Mouse (Mus musculus): ENCODE measurements around the gene Mdc1. TPM values are rescaled to one million over a fixed set of nuclear protein-coding genes. Genes with fewer than 3 reads are reported as not detected.
A peak's percentile ranks its signal among the peaks of the same experiment; 100 is the strongest.
"Not testable (repeated sequence)": the region's sequence is repeated elsewhere in the genome, so short reads cannot be mapped to it uniquely, and the experiment has no call there.

Gene Mdc1
- total RNA-seq, 4 experiments from 2014 or later = 13.8 to 21.2 (median 18.2) TPM

DNA sequence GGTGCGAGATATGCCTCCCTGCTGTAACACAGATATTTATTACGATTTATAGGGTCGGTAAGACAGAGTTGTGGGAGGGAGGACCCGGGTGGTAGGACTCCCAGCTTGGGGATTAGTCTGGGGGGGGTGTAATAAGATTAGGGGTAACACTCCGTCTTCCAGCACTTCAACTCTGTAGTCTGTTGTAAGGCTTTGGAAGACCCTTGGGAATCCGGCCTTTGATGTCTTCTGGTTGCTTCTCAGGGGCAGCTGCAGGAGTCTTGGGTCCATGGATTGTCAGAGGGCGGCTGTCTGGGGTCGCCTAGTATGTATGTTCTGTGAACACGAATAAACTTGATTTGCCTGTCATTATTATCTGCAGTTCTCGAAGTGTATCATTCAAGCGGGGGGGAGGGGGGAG lies 18.8 kb upstream of the Mdc1 start:
- no peak for DNase-seq (ENCODE audit: low spot score in 2 of 2)

DNA sequence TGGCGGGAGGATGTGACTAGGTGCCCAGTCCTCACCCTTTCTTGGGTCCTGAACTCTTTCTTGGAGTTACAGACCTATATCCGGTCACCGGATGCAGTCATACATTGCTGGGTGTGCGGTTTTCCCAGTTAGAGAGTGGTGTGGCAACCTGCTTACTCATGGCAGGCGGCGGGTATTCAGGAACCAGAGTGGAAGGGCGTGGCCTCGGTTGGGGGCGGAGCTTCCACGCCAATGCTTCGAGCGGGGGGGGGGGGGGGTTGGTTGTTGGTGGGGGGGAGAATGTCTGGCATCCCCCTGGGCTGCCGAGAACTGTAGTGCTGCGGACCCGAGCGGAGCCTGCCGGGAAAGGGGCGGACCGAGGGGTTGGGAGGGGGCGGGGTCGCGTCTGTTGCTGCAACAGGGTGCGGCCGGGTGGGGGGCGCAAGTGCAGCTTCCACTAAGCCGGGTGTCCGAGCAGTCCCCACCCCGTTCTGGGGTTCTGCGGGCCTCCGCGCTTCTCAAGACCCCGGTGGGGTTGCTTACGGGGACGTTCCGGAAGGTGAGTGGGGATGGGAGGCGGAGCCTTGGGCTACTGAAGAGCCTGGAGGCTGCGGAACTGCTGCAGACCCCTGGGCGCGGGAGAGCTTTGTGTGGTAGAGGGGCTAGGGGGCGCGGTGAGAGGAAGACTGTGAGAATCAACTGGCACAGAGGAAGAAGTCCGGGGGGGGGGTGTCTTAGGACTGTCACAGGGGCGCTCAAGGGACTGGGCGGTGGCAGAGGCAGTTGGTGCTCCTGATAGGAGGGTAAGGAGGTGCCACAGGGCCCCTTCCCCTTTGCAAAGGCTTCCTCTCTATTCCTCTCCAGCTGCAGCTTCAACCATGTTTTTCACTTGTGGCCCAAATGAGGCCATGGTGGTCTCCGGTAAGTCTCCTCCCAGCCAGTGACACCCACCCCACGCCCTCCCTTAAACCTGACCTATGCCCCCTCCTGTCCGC lies 18.1 kb upstream of the Mdc1 start, which contains the start of gene Flot1:
Gene Flot1, plus strand, starts transcription at position 267 of the 974 bp plus-strand sequence.
- DNase-seq (ENCODE audit: low spot score in 2 of 2) = peak; percentile 57 to 75

DNA sequence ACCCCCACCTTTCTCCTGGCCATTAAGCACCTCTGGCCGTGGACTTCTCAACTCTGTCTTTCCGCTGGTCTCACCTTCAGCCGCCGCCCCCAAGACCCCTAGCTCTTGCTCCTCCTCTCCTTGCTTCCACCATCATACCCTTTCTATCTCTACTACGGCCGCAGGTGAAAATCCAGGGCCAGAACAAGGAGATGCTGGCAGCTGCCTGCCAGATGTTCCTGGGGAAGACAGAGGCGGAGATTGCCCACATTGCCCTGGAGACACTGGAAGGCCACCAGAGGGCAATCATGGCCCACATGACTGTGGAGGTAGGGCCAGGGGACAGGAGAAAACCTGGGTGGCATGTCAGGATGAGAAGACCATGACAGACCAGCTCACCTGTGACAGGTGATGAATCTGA lies 16.9 kb upstream of the Mdc1 start:
- DNase-seq (ENCODE audit: low spot score in 2 of 2) = no peak

DNA sequence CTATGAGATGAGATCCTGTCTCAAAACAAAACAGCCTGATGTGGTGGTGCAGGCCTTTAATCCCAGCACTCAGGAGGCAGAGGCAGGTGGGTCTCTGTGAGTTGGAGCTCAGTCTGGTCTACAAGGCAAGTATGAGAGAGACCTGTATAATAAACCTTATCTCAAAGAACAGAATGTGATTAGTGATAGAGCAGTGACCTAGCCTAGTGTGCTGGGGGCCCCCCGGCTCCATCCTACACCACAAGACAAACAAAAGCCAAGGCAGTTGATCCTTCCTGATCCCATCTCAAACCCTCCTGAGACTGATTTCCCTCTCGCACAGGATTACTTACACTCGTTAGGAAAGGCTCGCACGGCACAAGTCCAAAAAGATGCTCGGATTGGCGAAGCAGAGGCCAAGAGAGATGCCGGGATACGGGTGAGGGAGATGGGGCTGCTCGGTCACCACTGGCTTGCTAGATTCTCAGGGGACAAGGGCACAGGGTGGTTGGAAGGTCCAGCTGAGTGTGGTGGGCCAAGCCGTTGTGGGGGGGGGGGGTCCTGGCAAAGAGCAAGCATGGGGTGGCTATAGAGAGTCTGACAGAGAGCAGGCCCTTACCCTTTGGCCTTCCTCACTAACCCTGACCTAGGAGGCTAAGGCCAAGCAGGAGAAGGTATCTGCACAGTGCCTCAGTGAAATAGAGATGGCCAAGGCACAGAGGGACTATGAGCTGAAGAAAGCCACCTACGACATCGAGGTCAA lies 16.0 kb upstream of the Mdc1 start:
- DNase-seq (ENCODE audit: low spot score in 2 of 2) = no peak

DNA sequence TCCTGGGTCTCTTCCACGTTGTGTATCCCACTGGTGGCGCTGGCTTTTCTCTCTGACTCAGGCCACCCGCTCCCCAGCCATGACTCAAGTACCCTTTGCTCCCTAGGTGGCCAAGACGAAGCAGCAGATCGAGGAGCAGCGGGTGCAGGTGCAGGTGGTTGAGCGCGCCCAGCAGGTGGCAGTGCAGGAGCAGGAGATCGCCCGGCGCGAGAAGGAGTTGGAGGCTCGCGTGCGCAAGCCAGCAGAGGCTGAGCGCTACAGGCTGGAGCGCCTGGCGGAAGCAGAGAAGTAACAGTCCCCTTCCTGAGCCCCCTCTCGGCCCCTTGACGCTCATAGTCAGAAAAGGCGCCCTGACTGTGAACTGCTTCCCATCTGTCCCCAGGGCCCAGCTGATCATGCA lies 11.6 kb upstream of the Mdc1 start:
- DNase-seq (ENCODE audit: low spot score in 2 of 2) = peak in 1 of 2 experiments; percentile 75

DNA sequence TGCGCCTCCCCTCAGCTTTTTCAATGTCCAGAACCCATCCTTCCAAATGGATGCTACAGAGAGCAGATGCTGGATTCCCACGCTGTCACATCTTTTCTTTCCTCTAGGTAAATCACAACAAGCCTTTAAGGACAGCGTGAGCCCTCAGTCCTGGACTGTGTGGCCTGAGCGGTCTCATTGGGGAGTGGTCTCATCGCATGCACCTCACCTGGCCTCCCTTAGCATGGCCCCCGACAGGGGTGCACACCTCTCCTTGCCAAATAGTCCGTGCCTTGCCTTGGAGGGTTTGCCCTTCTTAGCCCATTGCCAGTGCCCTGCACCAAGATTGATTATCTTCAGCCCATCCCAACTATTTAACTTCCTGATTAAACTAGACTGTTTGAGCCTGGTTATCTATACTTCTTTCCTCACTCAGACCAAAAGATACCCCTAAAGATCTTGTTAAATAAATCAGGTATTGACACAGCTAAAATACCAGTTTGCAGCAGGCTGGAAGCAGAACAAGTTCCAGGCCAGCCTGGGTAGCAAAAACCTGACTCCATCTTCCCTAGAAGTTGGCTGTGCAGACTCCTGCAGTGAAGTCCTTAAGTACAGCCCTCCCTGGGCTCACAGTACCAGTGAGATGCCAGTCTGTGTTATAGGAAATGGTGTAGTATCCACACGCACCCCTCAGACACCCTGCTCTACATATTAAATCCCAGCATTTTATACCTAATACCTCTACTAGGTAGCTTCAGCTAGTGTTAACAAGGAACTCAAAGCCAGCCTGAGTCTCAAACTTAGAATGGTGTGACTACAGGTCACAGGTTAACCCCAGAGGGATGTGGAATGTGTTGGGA lies 8.7 kb upstream of the Mdc1 start:
- DNase-seq (ENCODE audit: low spot score in 2 of 2) = no peak

DNA sequence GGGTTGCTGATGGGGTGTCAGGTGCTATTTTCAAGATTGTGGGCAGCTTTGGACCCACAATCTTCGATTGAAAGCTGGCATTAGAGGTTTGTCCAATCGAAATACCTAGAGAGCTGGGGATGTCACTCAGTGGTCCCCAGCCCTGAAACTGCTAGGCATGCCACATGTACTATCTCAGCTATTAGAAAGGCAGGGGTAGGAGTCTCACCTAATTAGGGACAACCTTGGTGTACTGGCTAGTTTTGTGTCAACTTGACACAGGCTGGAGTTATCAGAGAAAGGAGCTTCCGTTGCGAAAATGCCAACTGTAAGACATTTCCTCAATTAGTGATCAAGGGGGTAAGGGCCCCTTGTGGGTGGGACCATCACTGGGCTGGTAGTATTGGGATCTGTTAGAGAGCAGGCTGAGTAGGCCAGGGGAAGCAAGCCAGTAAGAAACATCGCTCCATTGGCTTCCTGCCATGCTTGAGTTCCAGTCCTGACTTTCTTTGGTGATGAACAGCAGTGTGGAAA lies 8.0 kb upstream of the Mdc1 start:
- DNase-seq (ENCODE audit: low spot score in 2 of 2) = no peak

DNA sequence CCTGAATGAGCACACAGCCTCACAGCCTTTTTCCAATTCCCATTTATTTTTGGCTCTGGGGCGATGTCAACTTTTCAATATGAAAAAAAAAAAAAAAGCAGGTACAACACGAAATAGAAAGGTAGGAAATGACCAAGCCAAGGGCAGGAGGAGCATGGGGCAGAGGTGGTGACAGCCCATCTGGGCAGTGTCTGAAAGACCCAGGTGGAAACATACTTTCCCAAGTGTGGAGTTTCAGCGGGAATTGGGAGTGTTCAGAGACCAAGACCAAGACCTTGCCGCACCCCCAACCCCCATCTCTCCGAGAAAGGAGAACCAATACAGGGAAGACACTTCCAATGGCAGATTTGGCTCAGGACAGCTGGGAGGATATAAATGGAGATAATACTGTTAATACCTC lies 7.4 kb upstream of the Mdc1 start:
- DNase-seq (ENCODE audit: low spot score in 2 of 2) = no peak

DNA sequence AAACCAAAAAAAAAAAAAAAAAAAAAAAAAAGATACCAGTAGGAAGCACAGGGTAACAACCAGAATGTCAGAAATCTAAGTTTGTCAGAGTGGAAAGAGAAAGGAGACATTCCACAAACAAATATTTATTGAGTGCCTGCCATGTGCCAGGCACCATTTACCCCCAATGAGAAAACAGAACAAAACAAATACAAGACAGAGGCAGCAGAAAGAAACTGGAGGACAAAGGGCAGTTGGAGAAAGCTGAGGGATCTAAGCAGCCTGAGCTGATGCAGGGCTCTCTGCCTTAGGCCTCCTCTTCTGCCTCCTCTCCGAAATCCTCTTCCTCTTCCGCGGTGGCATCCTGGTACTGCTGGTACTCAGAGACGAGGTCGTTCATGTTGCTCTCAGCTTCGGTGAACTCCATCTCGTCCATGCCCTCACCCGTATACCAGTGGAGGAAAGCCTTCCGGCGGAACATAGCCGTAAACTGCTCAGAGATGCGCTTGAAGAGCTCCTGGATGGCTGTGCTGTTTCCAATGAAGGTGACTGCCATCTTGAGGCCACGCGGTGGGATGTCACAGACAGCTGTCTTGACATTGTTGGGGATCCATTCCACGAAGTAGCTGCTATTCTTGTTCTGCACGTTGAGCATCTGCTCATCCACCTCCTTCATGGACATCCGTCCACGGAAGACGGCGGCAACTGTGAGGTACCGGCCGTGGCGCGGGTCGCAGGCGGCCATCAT lies 6.5 kb upstream of the Mdc1 start:
- DNase-seq (ENCODE audit: low spot score in 2 of 2) = peak in 1 of 2 experiments; percentile 40

DNA sequence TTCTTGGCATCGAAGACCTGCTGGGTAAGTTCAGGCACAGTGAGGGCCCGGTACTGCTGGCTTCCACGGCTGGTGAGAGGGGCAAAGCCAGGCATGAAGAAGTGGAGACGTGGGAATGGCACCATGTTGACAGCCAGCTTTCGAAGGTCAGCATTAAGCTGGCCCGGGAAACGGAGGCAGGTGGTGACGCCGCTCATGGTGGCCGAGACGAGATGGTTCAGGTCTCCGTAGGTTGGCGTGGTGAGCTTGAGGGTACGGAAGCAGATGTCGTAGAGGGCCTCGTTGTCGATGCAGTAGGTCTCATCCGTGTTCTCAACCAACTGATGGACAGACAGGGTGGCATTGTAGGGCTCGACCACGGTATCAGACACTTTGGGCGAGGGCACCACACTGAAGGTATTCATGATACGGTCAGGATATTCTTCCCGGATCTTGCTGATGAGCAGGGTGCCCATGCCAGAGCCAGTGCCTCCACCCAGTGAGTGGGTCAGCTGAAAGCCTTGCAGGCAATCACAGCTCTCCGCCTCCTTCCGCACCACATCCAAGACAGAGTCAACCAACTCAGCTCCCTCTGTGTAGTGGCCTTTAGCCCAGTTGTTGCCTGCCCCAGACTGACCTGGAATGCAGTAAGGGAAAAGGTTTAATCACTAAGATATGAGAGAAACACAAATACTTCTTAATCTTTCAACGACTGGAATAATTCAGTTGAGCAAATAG lies 5.7 kb upstream of the Mdc1 start:
- no peak for DNase-seq (ENCODE audit: low spot score in 2 of 2)

DNA sequence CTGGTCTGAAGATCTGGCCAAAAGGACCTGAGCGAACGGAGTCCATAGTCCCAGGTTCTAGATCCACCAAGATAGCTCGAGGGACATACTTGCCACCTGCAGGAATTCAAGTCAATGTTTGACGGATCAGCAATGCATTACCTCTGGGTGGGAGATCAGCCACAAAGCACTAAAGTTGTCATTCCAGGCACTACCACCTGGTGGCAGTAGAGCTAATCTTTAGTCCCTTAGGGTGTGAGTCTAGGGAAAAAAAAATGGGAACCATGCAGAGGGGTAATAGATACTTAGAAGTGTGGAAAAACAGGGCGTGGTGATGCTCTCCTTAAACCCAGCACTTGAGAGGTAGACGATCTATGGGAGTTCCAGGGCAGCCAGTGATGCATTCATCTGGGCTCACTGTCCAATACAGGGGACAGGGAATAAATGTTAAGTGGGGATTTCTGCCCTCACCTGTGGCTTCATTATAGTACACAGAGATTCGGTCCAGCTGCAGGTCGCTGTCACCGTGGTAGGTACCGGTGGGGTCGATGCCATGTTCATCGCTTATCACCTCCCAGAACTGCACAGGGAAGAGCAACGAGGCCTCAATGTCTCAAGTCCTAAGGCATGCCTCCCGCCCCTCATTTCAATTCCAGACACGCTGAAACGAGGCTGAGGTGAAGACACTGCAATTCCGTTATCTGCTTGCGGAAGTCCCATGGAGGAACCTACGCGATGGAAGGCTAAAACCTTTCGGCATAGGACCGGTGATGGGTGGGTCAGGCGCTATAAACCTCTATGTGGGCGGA lies 4.9 kb upstream of the Mdc1 start:
- DNase-seq (ENCODE audit: low spot score in 2 of 2) = peak; percentile 79 to 80

DNA sequence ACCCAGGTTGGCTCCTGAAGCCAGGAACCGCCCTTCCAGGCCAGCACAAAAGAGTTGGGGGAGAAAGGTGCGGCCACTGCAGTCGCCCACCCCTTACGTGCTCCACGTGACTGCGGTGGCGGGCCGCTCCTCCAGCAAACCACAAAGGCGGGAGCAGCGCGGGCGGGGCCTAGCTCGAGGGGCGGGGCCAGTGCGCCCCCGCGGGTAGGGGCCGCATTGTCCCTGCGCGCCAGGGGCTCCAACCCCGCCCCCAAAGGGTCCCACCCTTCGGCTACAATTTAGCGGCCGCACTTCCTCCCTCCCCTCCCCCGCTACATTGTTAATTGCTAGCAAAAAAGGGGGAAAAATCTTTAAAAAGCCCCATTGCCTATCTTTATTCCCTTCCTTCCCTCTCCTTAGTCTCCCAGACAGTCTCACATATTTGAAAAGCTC lies 4.3 kb upstream of the Mdc1 start:
- DNase-seq (ENCODE audit: low spot score in 2 of 2) = peak; percentile 56 to 84

DNA sequence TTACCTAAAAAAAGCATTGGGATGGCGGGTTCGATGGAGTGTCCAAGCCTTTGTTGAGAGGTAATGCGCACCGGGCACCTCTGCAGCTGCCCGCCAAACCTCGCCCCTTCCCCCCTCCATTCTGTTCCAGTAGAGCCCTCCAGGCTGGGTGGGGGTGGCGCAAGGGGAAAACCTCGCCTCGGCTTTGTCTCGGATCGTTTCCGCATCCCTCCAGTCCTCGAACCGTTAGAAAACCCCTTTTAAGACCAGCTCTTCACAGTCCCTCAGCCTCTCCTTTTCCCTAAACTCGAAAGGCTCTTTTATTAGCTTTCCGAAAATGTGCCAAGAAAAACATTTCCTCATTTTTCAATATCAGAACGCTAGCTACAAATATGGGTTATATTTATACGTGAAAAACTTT lies 3.8 kb upstream of the Mdc1 start:
- DNase-seq (ENCODE audit: low spot score in 2 of 2) = no peak

DNA sequence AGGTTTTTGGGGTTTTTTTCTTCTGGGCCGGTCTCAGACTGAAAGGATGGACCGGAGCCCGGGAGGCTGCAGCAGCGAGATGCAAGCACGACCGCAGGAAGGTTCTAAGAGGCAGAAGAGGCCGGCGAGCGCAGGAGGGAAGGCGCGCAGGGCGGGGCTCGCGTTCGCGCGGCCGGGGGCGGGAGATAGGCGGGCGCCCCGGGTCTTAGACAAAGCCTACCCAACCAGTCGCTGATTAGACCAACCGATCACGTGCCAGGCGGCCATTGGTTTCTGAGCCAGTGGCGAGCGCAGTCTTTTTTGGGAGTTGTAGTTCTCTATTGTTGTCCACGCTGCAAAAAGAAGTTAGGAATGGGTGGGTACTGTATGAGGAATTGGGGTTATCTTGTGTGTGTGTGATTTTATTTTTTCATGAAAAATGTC lies 3.2 kb upstream of the Mdc1 start, which contains the start of gene Tubb5:
Gene Tubb5, minus strand, starts transcription at position 185 of the 423 bp plus-strand sequence.
- peak; percentile 89 to 97 for DNase-seq (ENCODE audit: low spot score in 2 of 2)

DNA sequence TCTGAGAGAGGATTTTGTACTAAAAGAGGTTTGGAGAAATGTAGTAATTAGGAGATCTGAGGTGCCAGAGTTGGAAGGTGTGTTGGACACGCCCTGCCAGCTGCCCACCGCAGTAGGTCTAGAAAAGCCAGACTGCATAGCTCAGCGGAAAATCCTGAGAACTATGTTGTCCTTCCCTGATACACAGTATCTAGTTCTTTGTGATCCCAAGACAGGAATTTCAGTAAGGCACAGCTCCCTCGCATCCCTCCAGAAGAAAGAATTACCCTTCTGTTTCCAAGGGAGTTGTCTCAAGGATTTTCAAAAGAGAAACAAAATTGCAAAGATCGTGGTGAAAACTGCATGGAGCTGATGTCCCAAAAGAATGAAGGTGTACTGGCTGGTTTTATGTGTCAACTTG lies 2.7 kb upstream of the Mdc1 start:
- no peak for DNase-seq (ENCODE audit: low spot score in 2 of 2)

DNA sequence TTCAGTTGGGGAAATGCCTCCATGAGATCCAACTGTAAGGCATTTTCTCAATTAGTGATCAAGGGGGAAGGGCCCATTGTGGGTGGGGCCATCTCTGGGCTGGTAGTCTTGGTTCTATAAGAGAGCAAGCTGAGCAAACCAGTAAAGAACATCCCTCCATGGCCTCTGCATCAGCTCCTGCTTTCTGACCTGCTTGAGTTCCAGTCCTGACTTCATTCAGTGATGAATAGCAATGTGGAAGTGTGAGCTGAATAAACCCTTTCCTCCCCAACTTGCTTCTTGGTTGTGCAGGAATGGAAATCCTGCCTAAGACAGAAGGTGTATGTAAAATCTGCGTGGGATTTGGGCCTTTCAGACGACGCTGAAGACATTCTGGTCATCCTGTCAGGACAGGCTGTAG lies 2.3 kb upstream of the Mdc1 start:
- DNase-seq (ENCODE audit: low spot score in 2 of 2) = not testable (repeated sequence)

DNA sequence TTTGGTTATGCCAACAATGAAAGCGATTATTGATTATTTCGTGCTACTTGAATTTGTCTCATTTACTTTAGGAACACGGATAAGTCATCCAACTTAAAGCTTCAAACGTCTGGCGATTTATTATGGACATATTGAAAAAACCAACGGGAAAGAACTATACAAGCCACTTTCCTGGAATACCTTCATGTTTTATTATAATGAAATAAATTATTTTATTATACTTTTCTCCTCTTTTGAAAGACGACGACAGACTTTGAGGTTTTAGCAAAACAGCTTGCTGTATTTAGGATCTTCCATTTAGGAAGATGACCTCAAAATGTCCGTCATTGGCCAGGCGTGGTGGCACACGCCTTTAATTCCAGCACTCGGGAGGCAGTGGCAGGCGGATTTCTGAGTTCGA lies 754 bp upstream of the Mdc1 start:
- DNase-seq (ENCODE audit: low spot score in 2 of 2) = no peak

DNA sequence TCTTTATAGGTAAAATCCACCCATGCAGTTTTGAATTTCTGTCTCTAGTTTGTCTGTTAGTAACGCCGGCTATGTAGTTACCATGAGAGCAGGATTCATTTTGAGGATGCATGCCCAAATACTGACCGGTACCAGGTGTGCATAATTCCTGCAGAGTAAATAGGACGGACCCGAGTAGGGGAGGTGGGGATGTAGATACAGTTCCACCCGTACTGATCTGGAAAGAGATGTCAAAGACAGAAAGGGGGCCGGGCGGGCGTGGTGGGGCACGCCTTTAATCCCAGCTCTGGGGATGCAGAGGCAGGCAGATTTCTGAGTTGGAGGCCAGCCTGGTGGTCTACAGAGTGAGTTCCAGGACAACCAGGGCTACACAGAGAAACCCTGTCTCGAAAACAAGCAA lies 691 bp downstream of the Mdc1 start:
- no peak for DNase-seq (ENCODE audit: low spot score in 2 of 2)

DNA sequence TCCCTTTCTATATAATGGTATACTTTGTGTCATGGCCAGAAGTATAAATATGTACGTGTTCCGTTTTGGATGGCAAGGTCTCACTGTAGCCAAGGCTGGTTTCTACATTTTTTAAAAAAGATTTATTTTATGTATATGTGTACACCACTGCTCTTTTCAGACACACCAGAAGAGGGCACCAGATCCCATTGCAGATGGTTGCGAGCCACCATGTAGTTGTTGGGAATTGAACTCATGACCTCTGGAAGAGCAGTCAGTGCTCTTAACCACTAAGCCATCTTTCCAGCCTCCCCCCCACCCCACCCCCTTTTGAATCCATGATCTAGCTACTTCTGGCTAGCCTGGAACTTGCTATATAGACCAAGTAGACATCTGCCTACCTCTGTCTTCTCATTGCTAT lies 2.2 kb downstream of the Mdc1 start:
- DNase-seq (ENCODE audit: low spot score in 2 of 2) = no peak
